Mouse (Mus musculus) midbrain, embryonic 15.5 days (tissue): ENCODE measurements around the gene Krt2. TPM values are rescaled to one million over a fixed set of nuclear protein-coding genes. Genes with fewer than 3 reads are reported as not detected.

Experiments
- ATAC-seq: fragments of 200-750 bp; cut with Nextera tagmentation; replicated peaks from 2 replicates; pipeline ENCODE4 v1.8.0; 2017; ENCODE audit warnings: moderate TSS enrichment
- H3K27ac ChIP-seq: fragments of 300-500 bp; sonication (generic); 2 replicates; pipeline ENCODE4 v1.5.1; 2015; ENCODE audit warnings: mild to moderate bottlenecking, inconsistent platforms
- H3K27me3 ChIP-seq: fragments of 300-500 bp; sonication (generic); replicated peaks from 2 replicates; pipeline ENCODE4 v1.6.1; 2015; ENCODE audit warnings: inconsistent platforms
- H3K36me3 ChIP-seq: fragments of 300-500 bp; sonication (generic); replicated peaks from 2 replicates; pipeline ENCODE4 v1.6.1; 2015; ENCODE audit warnings: inconsistent platforms
- H3K4me1 ChIP-seq: fragments of 300-500 bp; sonication (generic); 2 replicates; pipeline ENCODE4 v1.6.1; 2015; ENCODE audit warnings: inconsistent platforms
- H3K4me2 ChIP-seq: fragments of 300-500 bp; sonication (generic); 2 replicates; pipeline ENCODE4 v1.6.1; 2015; ENCODE audit warnings: inconsistent platforms, mild to moderate bottlenecking, moderate library complexity
- H3K4me3 ChIP-seq: fragments of 300-500 bp; sonication (generic); 2 replicates; pipeline ENCODE4 v1.5.1; 2015; ENCODE audit warnings: mild to moderate bottlenecking, inconsistent platforms
- H3K9ac ChIP-seq: fragments of 300-500 bp; sonication (generic); 2 replicates; pipeline ENCODE4 v1.6.1; 2015; ENCODE audit warnings: mild to moderate bottlenecking, inconsistent platforms
- H3K9me3 ChIP-seq: fragments of 300-500 bp; sonication (generic); 2 replicates; pipeline ENCODE4 v1.6.1; 2016; ENCODE audit warnings: inconsistent platforms
- WGBS: fragments of 180-500 bp; shearing (Covaris S2); methylation state at CpG from one replicate; pipeline ENCODE4 v1.1.7; 2015; ENCODE audit warnings: mixed read lengths; 5-methylcytosine and 5-hydroxymethylcytosine counted together
- polyA plus RNA-seq: library from polyadenylated mRNA; unstranded; fragments of >200 nt; fragmentation: Nextera tagmentation; extraction: Ambion mirVana; gene quantifications from 2 replicates; pipeline ENCODE4 v1.2.1, GENCODE M21; 2015

Krt2 gene
- not detected in 2 replicates for polyA plus RNA-seq

DNA sequence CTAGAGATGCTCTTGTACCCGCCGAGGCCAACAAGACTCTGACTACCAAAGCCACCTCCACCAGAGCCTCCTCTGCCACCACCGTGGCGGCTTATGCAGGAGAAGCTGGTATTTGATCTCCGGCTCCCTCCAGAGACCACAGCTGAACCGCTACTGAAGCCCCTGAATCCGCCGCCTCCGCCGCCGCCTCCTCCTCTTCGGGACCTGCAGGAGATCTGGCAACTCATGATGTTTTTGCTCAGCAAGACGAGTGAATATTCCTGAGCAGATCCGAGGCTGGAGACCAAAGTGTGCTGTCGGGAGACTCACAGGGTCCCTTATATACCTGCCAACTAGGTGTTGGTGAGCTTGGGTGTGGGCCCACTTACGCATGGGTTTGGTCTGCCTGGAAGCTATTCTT lies at the start of gene Krt2:
Gene Krt2 (minus strand): TSS at position 295 of the 400 bp plus-strand sequence.
- H3K36me3 ChIP-seq: no peaks in the 10 kb centered on the region
- no peaks in the 10 kb centered on the region for H3K4me1 ChIP-seq
- WGBS: 87% methylated on average over 16 of the region's 16 CpGs
- no peak for ATAC-seq
- no peak within 1 kb of the TSS for H3K4me2 ChIP-seq
- no peak within 1 kb of the TSS for H3K27ac ChIP-seq
- H3K9me3 ChIP-seq: no peaks in the 10 kb centered on the region
- H3K4me3 ChIP-seq: no peak within 1 kb of the TSS
- H3K9ac ChIP-seq: no peak within 1 kb of the TSS
- H3K27me3 ChIP-seq: no peaks in the 10 kb centered on the region

GRCm38 (mm10) chr15:101866754-101867153 lies 48.8 kb upstream of the Krt2 start:
- no peak overlapping the region for H3K4me3 ChIP-seq
- H3K4me1 ChIP-seq: peaks cover 10% of the 10 kb centered on the region
- H3K36me3 ChIP-seq: no peaks in the 10 kb centered on the region
- WGBS: 83% methylated on average over 7 of the region's 7 CpGs
- H3K9ac ChIP-seq: no peak overlapping the region
- H3K27me3 ChIP-seq: no peaks in the 10 kb centered on the region
- ATAC-seq: no peak
- H3K27ac ChIP-seq: no peak overlapping the region
- no peak overlapping the region for H3K4me2 ChIP-seq
- no peaks in the 10 kb centered on the region for H3K9me3 ChIP-seq

GRCm38 (mm10) chr15:101860421-101861130 lies 42.6 kb upstream of the Krt2 start:
- Histone ChIP-seq H3K27me3 (peaks cover 20% of the 10 kb centered on the region), H3K9ac (no peak overlapping the region), H3K27ac (no peak overlapping the region), H3K4me3 (no peak overlapping the region), H3K36me3 (no peaks in the 10 kb centered on the region), H3K4me1 (peaks cover 12% of the 10 kb centered on the region), H3K4me2 (peak overlapping the region; percentile 95), H3K9me3 (no peaks in the 10 kb centered on the region)
- no peak for ATAC-seq
- 54% methylated on average over 13 of the region's 13 CpGs for WGBS

DNA sequence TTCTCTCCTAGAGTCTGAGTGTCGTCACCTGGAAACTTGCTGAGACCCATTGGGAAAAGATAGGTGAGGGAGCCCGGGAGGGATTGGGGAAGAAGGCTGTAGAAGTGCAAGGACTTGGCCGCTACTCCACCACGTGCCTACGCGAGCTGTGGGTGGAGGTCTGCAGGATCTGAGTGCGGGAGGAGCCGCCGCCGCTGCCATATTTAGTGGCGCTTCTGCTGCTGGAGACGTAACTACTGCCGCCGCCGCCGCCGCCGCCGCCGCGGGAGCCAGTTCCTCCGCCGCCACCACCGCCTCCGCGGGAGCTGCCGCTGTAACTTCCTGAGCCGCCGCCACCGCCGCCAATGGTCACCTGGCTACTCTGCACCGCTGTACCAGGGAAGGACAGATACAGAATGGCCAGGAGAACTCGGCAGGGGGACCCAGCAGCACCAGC lies 41.8 kb upstream of the Krt2 start:
- ATAC-seq: peak; percentile 52
- no peaks in the 10 kb centered on the region for H3K9me3 ChIP-seq
- H3K4me3 ChIP-seq: peak overlapping the region; percentile 49
- peaks cover 12% of the 10 kb centered on the region for H3K4me1 ChIP-seq
- H3K4me2 ChIP-seq: peak overlapping the region; percentile 95
- H3K27me3 ChIP-seq: peaks cover 20% of the 10 kb centered on the region
- H3K9ac ChIP-seq: peak overlapping the region; percentile 48; the same call in 1 of the 2 replicates
- no peaks in the 10 kb centered on the region for H3K36me3 ChIP-seq
- under 1% methylated on average over 33 of the region's 33 CpGs for WGBS
- no peak overlapping the region for H3K27ac ChIP-seq

- Histone ChIP-seq H3K4me3 (peak overlapping the region; percentile 49), H3K9ac (no peak overlapping the region), H3K27ac (no peak overlapping the region), H3K36me3 (no peaks in the 10 kb centered on the region), H3K4me2 (peak overlapping the region; percentile 95), H3K9me3 (no peaks in the 10 kb centered on the region), H3K27me3 (peaks cover 20% of the 10 kb centered on the region), H3K4me1 (peaks cover 12% of the 10 kb centered on the region)
- no peak; the same call in 1 of the 2 replicates for ATAC-seq
- 7% methylated on average over 11 of the region's 11 CpGs for WGBS
Observed at GRCm38 (mm10) chr15:101858673-101859425, 40.9 kb upstream of the Krt2 start.

- Histone ChIP-seq H3K27ac (no peak overlapping the region), H3K9ac (no peak overlapping the region), H3K9me3 (no peaks in the 10 kb centered on the region), H3K36me3 (no peaks in the 10 kb centered on the region), H3K27me3 (peaks cover 20% of the 10 kb centered on the region), H3K4me3 (no peak overlapping the region), H3K4me1 (peaks cover 12% of the 10 kb centered on the region), H3K4me2 (no peak overlapping the region)
- ATAC-seq: no peak
- 57% methylated on average over 5 of the region's 5 CpGs for WGBS
Observed at GRCm38 (mm10) chr15:101856696-101857095, 38.7 kb upstream of the Krt2 start.

GRCm38 (mm10) chr15:101855732-101856131 lies 37.8 kb upstream of the Krt2 start:
- peaks cover 12% of the 10 kb centered on the region for H3K4me1 ChIP-seq
- WGBS: 74% methylated on average over 3 of the region's 3 CpGs
- peaks cover 19% of the 10 kb centered on the region for H3K27me3 ChIP-seq

GRCm38 (mm10) chr15:101854294-101854693 lies 36.3 kb upstream of the Krt2 start:
- Histone ChIP-seq H3K9ac (no peak overlapping the region), H3K27me3 (peaks cover 13% of the 10 kb centered on the region), H3K4me2 (no peak overlapping the region), H3K4me1 (peaks cover 7% of the 10 kb centered on the region), H3K27ac (no peak overlapping the region), H3K36me3 (no peaks in the 10 kb centered on the region), H3K9me3 (no peaks in the 10 kb centered on the region), H3K4me3 (no peak overlapping the region)
- 12% methylated on average over 5 of the region's 5 CpGs for WGBS
- ATAC-seq: no peak

More at GRCm38 (mm10) chr15:101855732-101856131, 37.8 kb upstream of the Krt2 start:
- no peak overlapping the region for H3K9ac ChIP-seq
- no peak overlapping the region for H3K27ac ChIP-seq
- no peaks in the 10 kb centered on the region for H3K9me3 ChIP-seq
- no peak for ATAC-seq
- no peaks in the 10 kb centered on the region for H3K36me3 ChIP-seq
- no peak overlapping the region for H3K4me3 ChIP-seq
- no peak overlapping the region for H3K4me2 ChIP-seq

- H3K27me3 ChIP-seq: peaks cover 2% of the 10 kb centered on the region
- no peak overlapping the region for H3K9ac ChIP-seq
- WGBS: 28% methylated on average over 5 of the region's 5 CpGs
Observed at GRCm38 (mm10) chr15:101852571-101852970, 34.6 kb upstream of the Krt2 start.

DNA sequence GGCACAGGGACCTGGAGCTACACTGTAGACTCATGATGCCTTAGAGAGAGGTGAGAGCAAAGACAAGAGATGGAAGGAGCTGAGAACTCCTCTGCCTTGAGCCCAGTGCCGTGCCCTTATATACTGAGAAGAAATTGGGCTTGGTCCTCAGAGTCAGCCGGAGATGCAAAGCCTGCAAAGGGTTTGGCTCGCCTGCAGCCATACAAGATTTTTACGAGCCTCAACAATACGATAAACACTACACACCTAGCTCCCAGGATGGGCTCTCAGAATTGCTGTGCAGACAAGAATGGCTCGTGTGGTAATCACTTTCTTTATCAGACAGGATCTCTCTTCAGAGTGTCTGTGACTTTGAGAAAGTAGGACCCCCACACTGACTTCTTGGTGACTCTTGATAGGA lies 32.7 kb upstream of the Krt2 start, which contains the start of gene Krt1:
Gene Krt1 (minus strand): TSS at position 101 of the 400 bp plus-strand sequence.
- H3K9ac ChIP-seq: no peak within 1 kb of the TSS
- no peak within 1 kb of the TSS for H3K27ac ChIP-seq
- H3K4me1 ChIP-seq: peaks cover 8% of the 10 kb centered on the region
- H3K9me3 ChIP-seq: no peaks in the 10 kb centered on the region
- no peak within 1 kb of the TSS for H3K4me3 ChIP-seq
- H3K36me3 ChIP-seq: no peaks in the 10 kb centered on the region
- H3K27me3 ChIP-seq: no peaks in the 10 kb centered on the region
- WGBS: 84% methylated on average over 6 of the region's 6 CpGs
- no peak within 1 kb of the TSS for H3K4me2 ChIP-seq
- no peak for ATAC-seq

More at GRCm38 (mm10) chr15:101852571-101852970, 34.6 kb upstream of the Krt2 start:
- ATAC-seq: no peak
- Histone ChIP-seq H3K36me3 (no peaks in the 10 kb centered on the region), H3K4me1 (no peaks in the 10 kb centered on the region), H3K27ac (no peak overlapping the region), H3K4me3 (no peak overlapping the region), H3K9me3 (no peaks in the 10 kb centered on the region), H3K4me2 (no peak overlapping the region)

DNA sequence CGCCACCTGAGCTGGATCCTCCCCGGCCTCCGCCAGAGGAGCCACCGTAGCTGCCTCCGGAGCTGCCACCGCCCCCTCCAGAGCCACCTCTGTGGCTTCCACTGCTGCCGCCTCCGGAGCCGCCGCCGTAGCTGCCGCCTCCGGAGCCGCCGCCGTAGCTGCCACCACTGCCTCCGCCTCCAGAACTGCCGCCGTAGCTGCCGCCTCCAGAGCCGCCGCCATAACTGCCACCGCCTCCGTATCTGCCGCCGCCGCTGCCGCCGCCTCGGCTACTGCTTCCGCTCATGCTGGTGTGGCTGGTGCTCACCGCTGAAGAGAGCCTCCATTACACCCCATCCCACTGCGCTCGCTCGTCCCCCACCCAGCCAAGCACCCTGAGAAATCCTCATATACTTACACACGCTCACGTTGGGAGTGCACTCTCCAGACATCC lies 28.0 kb upstream of the Krt2 start:
- Histone ChIP-seq H3K9ac (peak overlapping the region; percentile 84), H3K4me1 (peaks cover 14% of the 10 kb centered on the region), H3K4me3 (peak overlapping the region; percentile 53), H3K4me2 (peak overlapping the region; percentile 70), H3K27ac (peak overlapping the region; percentile 88), H3K27me3 (no peaks in the 10 kb centered on the region), H3K9me3 (no peaks in the 10 kb centered on the region), H3K36me3 (no peaks in the 10 kb centered on the region)
- peak; percentile 87 for ATAC-seq
- under 1% methylated on average over 32 of the region's 37 CpGs for WGBS

GRCm38 (mm10) chr15:101843192-101843591 lies 25.2 kb upstream of the Krt2 start:
- Histone ChIP-seq H3K4me3 (no peak overlapping the region), H3K9ac (no peak overlapping the region), H3K9me3 (no peaks in the 10 kb centered on the region), H3K4me2 (no peak overlapping the region), H3K4me1 (peaks cover 14% of the 10 kb centered on the region), H3K27me3 (no peaks in the 10 kb centered on the region), H3K27ac (no peak overlapping the region), H3K36me3 (no peaks in the 10 kb centered on the region)
- 61% methylated on average over 9 of the region's 9 CpGs for WGBS
- no peak for ATAC-seq
